Mouse (Mus musculus) gastrocnemius, postnatal 4 days (tissue): ENCODE results near the gene Tmem240. TPM values are rescaled to one million over a fixed set of nuclear protein-coding genes. Genes with fewer than 3 reads are reported as not detected.
A peak's percentile ranks its signal among the peaks of the same experiment; 100 is the strongest.
"Not testable (repeated sequence)": the region's sequence is repeated elsewhere in the genome, so short reads cannot be mapped to it uniquely, and the experiment has no call there.

Experiments
- DNase-seq, 2 experiments: peaks; one replicate each; pipeline ENCODE4 v3.0.0; 2021 to 2022; ENCODE audit warnings: low spot score in 2 of 2, mixed read lengths in 2 of 2
- total RNA-seq, 2 experiments: library from RNA; stranded (reverse); gene quantifications; 2 replicates each; pipeline ENCODE4 v1.2.3; 2021

The Tmem240 gene
- total RNA-seq, 2 experiments from 2014 or later = 1.3 to 1.5 TPM

- DNase-seq = no peak
These were observed 1.3 kb upstream of the Tmem240 start for GRCm38 (mm10) chr4:155733267-155733666.

GRCm38 (mm10) chr4:155734951-155735702 is 527 bp downstream of the Tmem240 start:
- DNase-seq = peak; percentile 33 to 62

GRCm38 (mm10) chr4:155735788-155736187 is 1.2 kb downstream of the Tmem240 start:
- DNase-seq = no peak

GRCm38 (mm10) chr4:155736421-155736820 is 1.8 kb downstream of the Tmem240 start:
- DNase-seq = no peak

- DNase-seq = no peak
These were observed 3.7 kb downstream of the Tmem240 start for GRCm38 (mm10) chr4:155738262-155738661.

GRCm38 (mm10) chr4:155739152-155739551 is 4.6 kb downstream of the Tmem240 start:
- DNase-seq = no peak

GRCm38 (mm10) chr4:155739741-155740636 is 5.4 kb downstream of the Tmem240 start:
- DNase-seq = no peak

GRCm38 (mm10) chr4:155740681-155741080 is 6.1 kb downstream of the Tmem240 start:
- DNase-seq = not testable (repeated sequence)

- DNase-seq = no peak
These were observed 8.1 kb downstream of the Tmem240 start for GRCm38 (mm10) chr4:155742684-155743083.

GRCm38 (mm10) chr4:155744474-155744873 is 9.9 kb downstream of the Tmem240 start:
- DNase-seq = no peak

GRCm38 (mm10) chr4:155745136-155745535 is 10.5 kb downstream of the Tmem240 start:
- no peak for DNase-seq

GRCm38 (mm10) chr4:155746036-155746548 is 11.5 kb downstream of the Tmem240 start:
- DNase-seq = no peak

- no peak for DNase-seq
These were observed 12.2 kb downstream of the Tmem240 start for GRCm38 (mm10) chr4:155746575-155747490.

GRCm38 (mm10) chr4:155757011-155757410 is 22.4 kb downstream of the Tmem240 start:
- no peak for DNase-seq

- no peak for DNase-seq
These were observed 25.4 kb downstream of the Tmem240 start for GRCm38 (mm10) chr4:155759862-155760612.

- DNase-seq = peak; percentile 94 to 98
These were observed 26.2 kb downstream of the Tmem240 start, which contains the start of gene Atad3a for GRCm38 (mm10) chr4:155760613-155761355. Atad3a (minus strand) TSS chr4:155761093.

GRCm38 (mm10) chr4:155761356-155762099 is 26.9 kb downstream of the Tmem240 start:
- peak in 1 of 2 experiments; percentile 18 for DNase-seq

GRCm38 (mm10) chr4:155762357-155762756 is 27.8 kb downstream of the Tmem240 start:
- no peak for DNase-seq
